Mouse (Mus musculus): Measurements from ENCODE around the gene Madcam1.

DNA sequence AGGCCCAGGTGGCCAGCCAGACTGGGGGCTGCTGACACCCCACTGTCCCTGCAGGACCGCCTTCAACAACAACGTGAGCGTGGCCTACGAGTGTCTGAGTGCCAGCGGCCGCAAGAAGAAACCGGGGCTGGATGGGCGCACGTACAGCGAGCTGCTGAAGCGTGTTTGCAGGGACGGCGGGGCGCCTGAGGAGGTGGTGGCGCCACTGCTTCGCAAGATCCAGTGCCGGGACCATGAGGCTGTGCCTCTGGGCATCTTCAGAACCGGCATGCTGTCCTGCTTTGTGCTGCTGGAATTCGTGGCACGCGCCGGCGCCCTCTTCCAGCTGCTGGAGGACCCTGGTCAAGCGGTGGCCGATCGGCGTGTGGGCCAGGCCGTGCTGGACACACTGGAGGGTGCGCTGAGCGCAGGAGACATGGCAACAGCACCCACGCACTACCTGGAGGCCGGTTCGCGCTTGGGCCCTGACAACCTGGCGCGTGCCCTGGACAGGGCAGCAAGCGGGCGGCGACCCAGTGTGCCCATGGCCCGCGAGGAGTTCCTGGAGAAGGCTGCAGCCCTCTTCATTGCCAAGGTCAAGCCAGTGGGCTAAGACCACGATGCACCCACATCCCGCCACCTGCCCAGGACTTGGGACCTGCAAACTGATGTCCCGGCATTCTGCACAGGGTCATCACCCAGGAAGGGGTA, 11.1 kb downstream of the Madcam1 start:
- no peak for TF ChIP-seq E2F4 (IDR thresholded peaks at IDR 0.05; ENCODE audit: insufficient replicate concordance, low read depth, low read length)
- TF ChIP-seq ELF1 (IDR thresholded peaks at IDR 0.05; ENCODE audit: low read depth, low read length) = no peak
- TF ChIP-seq CTCF (conservative IDR thresholded peaks at IDR 0.05 in 1 of 2, IDR thresholded peaks at IDR 0.05 in 1 of 2; ENCODE audit: low read depth in 2 of 2, low read length in 2 of 2) = no peak
- no peak for TF ChIP-seq POLR2A (IDR thresholded peaks at IDR 0.05; ENCODE audit: low read depth, low read length)
- TF ChIP-seq ETS1 (conservative IDR thresholded peaks at IDR 0.05; ENCODE audit: low read depth, low read length) = no peak
- TF ChIP-seq BHLHE40 (IDR thresholded peaks at IDR 0.05; ENCODE audit: low read depth, low read length) = no peak
- no peak for TF ChIP-seq USF1 (IDR thresholded peaks at IDR 0.05; ENCODE audit: low read depth, low read length)
- TF ChIP-seq SMC3 (IDR thresholded peaks at IDR 0.05; ENCODE audit: low read depth, low read length) = no peak
- TF ChIP-seq EP300 (IDR thresholded peaks at IDR 0.05; ENCODE audit: low read length) = no peak
- TF ChIP-seq JUN (IDR thresholded peaks at IDR 0.05; ENCODE audit: insufficient read depth, low read depth, low read length) = no peak
- no peak for TF ChIP-seq MYC (IDR thresholded peaks at IDR 0.05; ENCODE audit: low read depth, low read length)
- no peak for TF ChIP-seq GABPA (IDR thresholded peaks at IDR 0.05; ENCODE audit: insufficient replicate concordance, low read depth, low read length)
- TF ChIP-seq MAX (IDR thresholded peaks at IDR 0.05; ENCODE audit: low read length) = no peak
- TF ChIP-seq TCF12 (IDR thresholded peaks at IDR 0.05; ENCODE audit: low read depth, low read length) = no peak
